Mouse (Mus musculus): ENCODE results near the gene Kcna6. TPM values are rescaled to one million over a fixed set of nuclear protein-coding genes. Genes with fewer than 3 reads are reported as not detected.

Gene Kcna6
- total RNA-seq (2023) = 0.56 TPM

GRCm38 (mm10) chr6:126740211-126741142, at the start of gene Kcna6:
Gene Kcna6 (minus strand): TSS chr6:126740674.

Other genes starting within 250 kb of the Kcna6 start
- gene Kcna5, start 205.3 kb downstream of the Kcna6 start, total RNA-seq (2023) = not detected
- gene Kcna1, start 94.3 kb downstream of the Kcna6 start, total RNA-seq (2023) = not detected
- 65.2 TPM for gene Ndufa9, start 108.5 kb upstream of the Kcna6 start, total RNA-seq (2023)
- not detected for gene Akap3, start 112.4 kb upstream of the Kcna6 start, total RNA-seq (2023)
- gene Dyrk4, start 181.2 kb upstream of the Kcna6 start, total RNA-seq (2023) = 0.68 TPM
- 1.7 TPM for gene Rad51ap1, start 198.9 kb upstream of the Kcna6 start, total RNA-seq (2023)
- 22.8 TPM for gene D6Wsu163e, start 199.3 kb upstream of the Kcna6 start, total RNA-seq (2023)